Mouse (Mus musculus) hindbrain, embryonic 14.5 days (tissue): ENCODE results near the gene Arhgef26. TPM values are rescaled to one million over a fixed set of nuclear protein-coding genes. Genes with fewer than 3 reads are reported as not detected.

ENCODE experiments used
- ATAC-seq: fragments of 200-750 bp; cut with Nextera tagmentation; 2 replicates; pipeline ENCODE4 v1.8.0; 2017; ENCODE audit warnings: moderate number of reproducible peaks, mild to moderate bottlenecking, moderate TSS enrichment, moderate library complexity; ENCODE audit not compliant: low FRiP score
- DNase-seq: peaks from one replicate; pipeline ENCODE4 v3.0.0-alpha.2; 2015; ENCODE audit warnings: low spot score
- H3K27ac ChIP-seq: fragments of 300-500 bp; sonication (generic); 2 replicates; pipeline ENCODE4 v1.5.1; 2014; ENCODE audit warnings: mild to moderate bottlenecking, moderate library complexity
- H3K27me3 ChIP-seq: fragments of 300-500 bp; sonication (generic); 2 replicates; pipeline ENCODE4 v1.6.1; 2014; ENCODE audit warnings: mild to moderate bottlenecking, low read length, mixed read lengths; ENCODE audit not compliant: control insufficient read depth, insufficient read depth
- H3K36me3 ChIP-seq: fragments of 300-500 bp; sonication (generic); replicated peaks from 2 replicates; pipeline ENCODE4 v1.6.1; 2014; ENCODE audit not compliant: control insufficient read depth, insufficient read depth
- H3K4me1 ChIP-seq: fragments of 300-500 bp; sonication (generic); replicated peaks from 2 replicates; pipeline ENCODE4 v1.6.1; 2014; ENCODE audit warnings: antibody characterized with exemption, low read length, mixed read lengths; ENCODE audit not compliant: control insufficient read depth, insufficient read depth
- H3K4me2 ChIP-seq: fragments of 300-500 bp; sonication (generic); replicated peaks from 2 replicates; pipeline ENCODE4 v1.6.1; 2014; ENCODE audit warnings: mild to moderate bottlenecking, moderate library complexity
- H3K4me3 ChIP-seq: fragments of 300-500 bp; sonication (generic); replicated peaks from 2 replicates; pipeline ENCODE4 v1.5.1; 2014; ENCODE audit warnings: mild to moderate bottlenecking, low read length
- H3K9ac ChIP-seq: fragments of 300-500 bp; sonication (generic); 2 replicates; pipeline ENCODE4 v1.6.1; 2014
- H3K9me3 ChIP-seq: fragments of 300-500 bp; sonication (generic); 2 replicates; pipeline ENCODE4 v1.6.1; 2016; ENCODE audit warnings: low read length; ENCODE audit not compliant: control insufficient read depth
- WGBS: fragments of 180-500 bp; shearing (Covaris S2); extraction: QIAGEN DNeasy Blood & Tissue Kit; methylation state at CpG from one replicate; pipeline ENCODE4 v1.1.7; 2014; 5-methylcytosine and 5-hydroxymethylcytosine counted together
- polyA plus RNA-seq: library from polyadenylated mRNA; unstranded; fragments of >200 nt; fragmentation: Nextera tagmentation; extraction: Ambion mirVana; gene quantifications from 2 replicates; pipeline ENCODE4 v1.2.1, GENCODE M21; 2014

The Arhgef26 gene
- polyA plus RNA-seq, 1 experiment from 2014 or later: 11.7 TPM

DNA sequence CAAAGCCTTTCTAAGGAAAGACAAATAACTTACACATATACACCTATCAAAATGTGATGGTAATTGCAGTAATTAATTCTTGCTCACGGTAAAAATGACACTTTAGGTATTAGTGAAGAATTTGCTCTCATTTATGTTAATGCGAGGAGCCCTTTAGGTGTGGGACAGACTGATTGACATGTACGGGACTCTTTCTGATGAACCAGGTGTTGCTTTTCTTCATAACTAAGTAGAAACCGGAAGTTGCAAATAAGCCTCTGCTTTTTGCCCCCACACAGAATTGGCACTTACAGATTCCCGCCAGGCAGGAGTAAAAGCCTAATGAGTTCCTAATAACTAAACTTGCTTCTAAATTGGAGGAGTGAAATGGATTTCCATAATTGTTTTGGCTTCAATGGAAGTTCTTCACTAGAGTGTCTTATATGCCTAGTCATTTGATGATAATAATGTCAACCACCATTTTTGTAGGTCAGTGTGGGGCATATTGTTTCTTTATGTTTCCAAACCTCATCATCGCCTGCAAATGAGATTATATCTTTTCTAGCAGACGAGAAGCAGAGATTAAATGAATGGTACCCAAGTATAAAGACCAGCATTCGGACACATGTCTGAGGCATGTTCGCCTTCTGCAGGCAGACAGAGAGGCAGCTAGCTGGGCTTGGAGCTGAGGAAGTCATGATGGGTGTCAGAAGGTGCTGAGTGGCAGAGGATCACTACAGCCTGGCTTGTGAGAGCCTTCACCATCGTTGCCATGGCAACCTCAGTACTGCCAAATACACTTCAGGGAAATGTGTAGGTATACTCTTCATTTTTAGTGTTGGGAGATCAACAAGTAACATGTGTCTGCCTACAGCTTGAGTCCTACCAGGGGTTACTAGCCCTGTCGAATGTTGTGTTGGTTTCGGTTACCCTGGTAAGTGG is 61.9 kb downstream of the Arhgef26 start:
- 90% methylated on average over 12 of the region's 12 CpGs for WGBS
- no peaks in the 10 kb centered on the region for H3K27me3 ChIP-seq
- H3K4me2 ChIP-seq: no peak overlapping the region
- no peaks in the 10 kb centered on the region for H3K9me3 ChIP-seq
- no peaks in the 10 kb centered on the region for H3K4me1 ChIP-seq
- H3K9ac ChIP-seq: no peak overlapping the region
- no peaks in the 10 kb centered on the region for H3K36me3 ChIP-seq
- H3K27ac ChIP-seq: no peak overlapping the region
- DNase-seq (no peak), ATAC-seq (no peak)
- H3K4me3 ChIP-seq: no peak overlapping the region

DNA sequence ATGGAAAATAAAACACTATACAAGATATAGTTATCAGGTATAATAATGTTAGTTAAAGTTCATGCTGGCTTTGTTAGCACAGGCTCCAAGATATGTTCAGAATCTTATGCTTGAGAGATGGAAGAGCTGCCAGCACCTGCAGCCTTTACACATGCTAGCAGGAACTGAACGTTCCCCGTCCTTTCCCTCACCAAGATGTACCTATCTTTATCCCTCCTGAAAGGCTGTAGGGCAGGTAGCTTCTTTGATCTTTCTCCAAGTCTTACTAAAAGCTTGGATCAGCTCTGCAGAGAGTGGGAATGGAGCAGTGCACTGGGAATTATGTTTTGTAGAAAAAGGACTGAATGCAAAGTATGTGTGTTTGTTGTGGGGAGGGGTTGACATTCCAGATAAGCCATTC is 64.3 kb downstream of the Arhgef26 start:
- WGBS: 93% methylated on average over 2 of the region's 2 CpGs
- Histone ChIP-seq H3K27ac (no peak overlapping the region), H3K9me3 (no peaks in the 10 kb centered on the region), H3K4me2 (no peak overlapping the region), H3K9ac (no peak overlapping the region), H3K36me3 (no peaks in the 10 kb centered on the region), H3K4me3 (no peak overlapping the region), H3K4me1 (no peaks in the 10 kb centered on the region), H3K27me3 (no peaks in the 10 kb centered on the region)
- ATAC-seq (no peak), DNase-seq (no peak)

DNA sequence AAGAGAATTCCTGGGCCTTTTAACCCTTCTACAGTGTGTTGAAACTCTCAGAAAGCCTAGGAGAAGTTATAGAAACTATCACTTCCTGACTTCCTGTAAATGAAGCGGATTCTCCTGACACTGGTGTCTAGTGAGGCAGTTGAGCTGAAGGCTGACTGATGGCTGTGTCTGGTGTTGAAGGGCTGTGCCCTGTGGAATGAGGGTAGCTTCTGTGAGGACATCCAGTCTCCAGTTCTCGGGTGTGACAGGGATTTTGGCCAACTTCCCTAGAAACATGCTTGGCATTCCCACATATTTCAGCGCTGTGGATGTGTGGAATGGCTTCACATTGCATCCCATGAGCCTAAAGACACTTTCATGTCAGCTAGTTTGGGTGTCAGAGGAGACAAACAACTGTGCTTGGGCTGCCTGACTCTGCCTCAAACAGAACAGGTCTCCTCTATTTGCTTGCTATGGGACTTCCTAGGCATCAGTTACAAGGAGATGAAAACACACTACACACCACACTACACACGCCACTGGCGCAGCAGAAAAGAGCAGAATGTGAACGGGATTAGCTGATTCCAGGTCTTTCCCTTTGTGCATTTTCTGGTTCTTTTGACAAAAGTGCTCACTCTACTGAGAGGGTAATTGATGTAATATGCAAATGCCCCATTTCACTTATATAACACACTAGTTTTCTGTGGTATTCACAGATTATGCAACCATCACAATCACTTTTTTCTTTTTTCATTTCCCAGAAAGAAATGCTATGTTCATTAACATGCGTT is 66.5 kb downstream of the Arhgef26 start:
- H3K36me3 ChIP-seq: no peaks in the 10 kb centered on the region
- H3K4me1 ChIP-seq: no peaks in the 10 kb centered on the region
- no peak overlapping the region for H3K9ac ChIP-seq
- no peak for ATAC-seq
- no peak overlapping the region for H3K4me2 ChIP-seq
- WGBS: 65% methylated on average over 7 of the region's 7 CpGs
- H3K9me3 ChIP-seq: no peaks in the 10 kb centered on the region
- no peak for DNase-seq
- no peaks in the 10 kb centered on the region for H3K27me3 ChIP-seq
- no peak overlapping the region for H3K4me3 ChIP-seq
- H3K27ac ChIP-seq: no peak overlapping the region

DNA sequence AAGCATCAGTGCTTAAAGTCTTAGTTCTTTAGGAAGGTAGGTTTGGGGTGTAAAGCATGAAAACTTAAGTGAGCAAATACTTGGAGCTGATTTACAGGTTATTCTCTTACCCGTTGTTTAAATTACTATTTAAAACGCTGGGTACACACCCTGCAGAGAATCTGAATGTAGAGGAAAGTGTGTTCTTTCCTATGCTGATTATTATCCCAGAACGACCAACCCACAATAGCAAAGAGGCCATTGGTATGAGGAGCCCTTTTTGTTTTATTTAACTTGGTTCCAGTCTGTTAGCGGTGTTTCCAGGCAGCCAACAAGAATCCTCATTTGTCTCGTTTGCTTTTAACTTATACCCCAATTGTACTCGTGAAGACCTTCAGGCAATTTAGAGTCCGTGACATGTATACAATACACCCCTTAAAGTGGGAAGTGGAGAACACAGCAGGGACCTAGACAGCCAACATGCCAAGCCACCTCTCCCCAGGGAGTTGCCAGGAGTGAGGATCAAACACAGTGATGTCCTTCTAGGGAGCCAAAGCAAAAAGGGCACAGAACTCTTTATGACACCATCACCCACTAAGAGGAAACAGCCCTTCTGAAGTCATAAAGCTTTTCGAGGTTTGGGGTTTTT is 71.5 kb downstream of the Arhgef26 start:
- Histone ChIP-seq H3K36me3 (no peaks in the 10 kb centered on the region), H3K27me3 (no peaks in the 10 kb centered on the region), H3K4me1 (no peaks in the 10 kb centered on the region), H3K9me3 (no peaks in the 10 kb centered on the region), H3K9ac (no peak overlapping the region), H3K4me3 (no peak overlapping the region), H3K4me2 (no peak overlapping the region), H3K27ac (no peak overlapping the region)
- DNase-seq (no peak), ATAC-seq (peak; percentile 69)
- WGBS: 9% methylated on average over 8 of the region's 8 CpGs

DNA sequence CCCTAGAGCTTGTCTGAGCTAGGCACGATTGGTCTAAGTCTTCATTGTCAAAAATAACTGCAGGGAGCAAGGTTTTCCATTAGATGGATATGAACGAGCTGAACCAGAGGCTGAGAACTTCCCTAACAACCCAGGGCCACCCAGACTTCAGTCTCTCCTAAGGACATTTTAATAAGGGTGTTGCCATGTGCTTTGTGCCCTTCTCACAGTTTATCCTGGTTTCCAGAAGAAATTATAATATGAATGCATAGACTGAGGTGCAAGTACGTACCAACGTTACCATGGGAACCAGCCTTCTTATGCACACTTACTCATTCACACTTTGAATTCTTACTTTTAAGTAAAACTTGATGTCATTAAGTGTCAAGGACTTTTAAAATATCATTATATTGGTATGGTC is 72.3 kb downstream of the Arhgef26 start:
- Histone ChIP-seq H3K4me3 (no peak overlapping the region), H3K4me1 (no peaks in the 10 kb centered on the region), H3K36me3 (no peaks in the 10 kb centered on the region), H3K27me3 (no peaks in the 10 kb centered on the region), H3K4me2 (no peak overlapping the region), H3K9ac (no peak overlapping the region), H3K9me3 (no peaks in the 10 kb centered on the region), H3K27ac (peak overlapping the region; percentile 9; the same call in 1 of the 2 replicates)
- DNase-seq: no peak
- ATAC-seq: no peak
- 35% methylated on average over 4 of the region's 4 CpGs for WGBS

DNA sequence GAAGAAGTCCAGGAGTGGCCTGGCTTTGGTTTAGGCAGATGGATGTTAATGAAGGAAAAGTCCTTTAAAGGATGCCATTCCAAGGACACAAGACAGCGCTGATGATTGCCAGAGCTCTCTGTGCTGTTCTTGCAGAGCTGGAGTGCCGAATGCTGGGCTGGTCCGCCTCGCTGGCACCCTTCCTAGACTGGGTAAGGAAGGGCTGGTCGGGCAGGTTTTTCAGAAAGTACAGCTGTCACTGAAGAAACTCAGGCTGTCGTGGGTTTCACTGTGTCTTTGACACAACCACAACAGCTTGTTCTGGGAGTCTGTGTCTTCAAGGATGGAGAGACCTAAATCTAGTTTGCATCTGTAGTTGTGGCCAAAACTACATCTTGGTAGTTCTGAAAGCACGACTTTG is 74.6 kb downstream of the Arhgef26 start:
- Histone ChIP-seq H3K36me3 (no peaks in the 10 kb centered on the region), H3K27me3 (no peaks in the 10 kb centered on the region), H3K4me1 (no peaks in the 10 kb centered on the region), H3K9me3 (no peaks in the 10 kb centered on the region), H3K4me3 (no peak overlapping the region), H3K9ac (no peak overlapping the region), H3K4me2 (no peak overlapping the region), H3K27ac (no peak overlapping the region)
- ATAC-seq (peak; percentile 44; the same call in 1 of the 2 replicates), DNase-seq (no peak)
- 80% methylated on average over 7 of the region's 7 CpGs for WGBS

DNA sequence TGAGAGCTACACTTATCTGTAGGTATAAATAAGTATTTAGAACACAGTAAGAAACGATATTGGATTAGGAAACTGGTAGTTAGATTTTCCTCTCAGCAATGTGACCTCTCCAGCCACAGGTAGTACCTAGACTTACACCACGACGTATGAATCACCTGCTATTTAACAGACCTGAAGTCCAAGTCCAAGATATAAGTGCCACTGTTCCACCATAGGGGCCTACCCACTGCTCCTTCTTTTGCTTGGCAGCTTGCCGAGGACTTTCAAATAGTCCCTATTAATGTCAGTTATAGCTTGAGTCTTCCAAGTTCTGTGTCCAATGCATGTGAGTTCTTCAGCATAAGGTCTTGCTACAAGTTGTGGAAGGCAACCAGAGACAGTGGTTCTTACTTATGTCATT is 76.8 kb downstream of the Arhgef26 start:
- no peaks in the 10 kb centered on the region for H3K36me3 ChIP-seq
- H3K4me1 ChIP-seq: no peaks in the 10 kb centered on the region
- no peaks in the 10 kb centered on the region for H3K27me3 ChIP-seq
- 96% methylated on average over 4 of the region's 4 CpGs for WGBS
- H3K9me3 ChIP-seq: no peaks in the 10 kb centered on the region
- H3K4me2 ChIP-seq: no peak overlapping the region
- ATAC-seq: no peak
- H3K4me3 ChIP-seq: no peak overlapping the region
- no peak overlapping the region for H3K9ac ChIP-seq
- no peak overlapping the region for H3K27ac ChIP-seq
- no peak for DNase-seq

DNA sequence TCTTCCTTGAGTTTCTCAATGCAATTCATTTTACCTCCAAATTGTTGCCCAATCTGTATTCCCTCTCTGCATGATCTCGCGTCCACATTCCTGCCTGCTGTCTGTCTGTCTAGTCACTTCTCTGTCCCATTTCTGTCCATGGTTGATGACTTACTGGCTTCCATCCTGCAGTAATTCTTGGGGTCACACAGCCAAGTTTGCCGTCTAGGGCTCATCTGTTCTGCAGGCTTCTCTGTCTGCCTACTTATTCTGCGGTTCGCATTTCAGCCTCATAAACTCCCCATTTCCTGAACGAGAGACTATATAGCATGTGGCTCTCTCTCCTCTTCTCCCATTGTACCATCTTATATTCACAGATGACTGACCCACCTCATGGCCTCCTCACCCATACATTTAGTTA is 79.3 kb downstream of the Arhgef26 start:
- H3K4me1 ChIP-seq: no peaks in the 10 kb centered on the region
- no peak overlapping the region for H3K4me3 ChIP-seq
- no peak overlapping the region for H3K4me2 ChIP-seq
- DNase-seq (no peak), ATAC-seq (no peak)
- H3K9ac ChIP-seq: no peak overlapping the region
- no peaks in the 10 kb centered on the region for H3K9me3 ChIP-seq
- H3K27me3 ChIP-seq: no peaks in the 10 kb centered on the region
- WGBS: 94% methylated on average over 6 of the region's 6 CpGs
- H3K36me3 ChIP-seq: no peaks in the 10 kb centered on the region
- no peak overlapping the region for H3K27ac ChIP-seq
